Mouse (Mus musculus) left cerebral cortex, postnatal 36 days (tissue): Measurements from ENCODE around the gene Josd2. TPM values are rescaled to one million over a fixed set of nuclear protein-coding genes. Genes with fewer than 3 reads are reported as not detected.

Experiments
- DNase-seq, 2 experiments: peaks; one replicate each; pipeline ENCODE4 v3.0.0; 2021 to 2022; ENCODE audit warnings: low spot score in 2 of 2, mixed read lengths in 1 of 2
- intact Hi-C: fragments of 180-260 bp; cut with DNase I; formaldehyde crosslinking; loops from one replicate; pipeline ENCODE4 v1.15.1; 2025
- total RNA-seq, 2 experiments: library from RNA; stranded (reverse); gene quantifications; 2 replicates each; pipeline ENCODE4 v1.2.3; 2021

Josd2 gene
- total RNA-seq, 2 experiments from 2014 or later = 76.5 to 77.6 TPM

DNA sequence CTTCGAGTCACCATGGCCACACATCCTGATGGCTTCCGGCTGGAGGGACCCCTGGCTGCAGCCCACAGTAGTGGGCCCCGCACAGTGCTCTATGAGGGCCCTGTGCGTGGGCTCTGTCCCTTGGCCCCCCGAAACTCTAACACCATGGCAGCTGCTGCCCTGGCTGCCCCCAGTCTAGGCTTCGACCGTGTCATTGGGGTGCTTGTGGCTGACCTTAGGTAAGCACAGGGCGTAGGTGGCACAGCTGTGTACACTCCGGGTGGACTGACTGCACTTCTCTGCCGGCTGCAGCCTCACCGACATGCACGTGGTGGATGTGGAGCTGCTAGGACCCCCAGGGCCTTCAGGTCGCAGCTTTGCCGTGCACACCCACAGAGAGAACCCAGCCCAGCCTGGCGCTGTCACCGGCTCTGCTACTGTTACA is 880 bp upstream of the Josd2 start:
- intact Hi-C loops = loop anchor here (5.0 kb wide), 1 partner anchor 95 kb away; no protein-coding TSS in a partner anchor
- DNase-seq = peak in 1 of 2 experiments; percentile 20

DNA sequence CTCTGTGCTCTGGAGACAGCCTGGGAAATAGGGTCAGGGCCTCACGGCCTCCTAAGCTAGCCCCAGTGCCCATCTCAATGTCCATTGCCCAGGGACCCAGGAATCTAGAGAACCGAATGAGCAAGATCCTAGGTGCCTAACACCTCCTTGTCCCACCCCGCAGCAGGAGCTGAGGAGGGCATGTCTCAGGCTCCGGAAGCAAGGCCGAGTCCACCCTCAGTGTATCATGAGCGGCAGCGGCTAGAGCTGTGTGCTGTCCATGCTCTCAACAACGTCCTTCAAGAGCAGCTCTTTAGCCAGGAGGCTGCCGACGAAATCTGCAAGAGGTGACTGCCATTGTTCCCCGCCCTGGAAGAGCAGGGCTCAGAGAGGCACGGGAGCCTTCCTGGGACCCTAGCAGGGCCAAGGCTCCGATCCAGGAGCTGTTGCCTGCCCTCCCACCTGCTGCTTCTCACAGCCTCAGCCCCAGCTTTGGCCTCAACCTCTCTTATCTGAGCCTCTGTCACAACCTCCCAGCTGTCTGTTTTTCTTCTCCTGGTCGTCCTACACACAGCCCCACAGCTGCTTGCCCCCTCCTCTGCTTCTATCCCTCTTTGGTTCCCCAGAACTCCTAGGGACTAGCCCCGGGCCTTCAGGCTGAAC is 985 bp downstream of the Josd2 start:
- intact Hi-C loops = loop anchor here (5.0 kb wide), 1 partner anchor 96 kb away; no protein-coding TSS in a partner anchor
- peak in 1 of 2 experiments; percentile 33 for DNase-seq

DNA sequence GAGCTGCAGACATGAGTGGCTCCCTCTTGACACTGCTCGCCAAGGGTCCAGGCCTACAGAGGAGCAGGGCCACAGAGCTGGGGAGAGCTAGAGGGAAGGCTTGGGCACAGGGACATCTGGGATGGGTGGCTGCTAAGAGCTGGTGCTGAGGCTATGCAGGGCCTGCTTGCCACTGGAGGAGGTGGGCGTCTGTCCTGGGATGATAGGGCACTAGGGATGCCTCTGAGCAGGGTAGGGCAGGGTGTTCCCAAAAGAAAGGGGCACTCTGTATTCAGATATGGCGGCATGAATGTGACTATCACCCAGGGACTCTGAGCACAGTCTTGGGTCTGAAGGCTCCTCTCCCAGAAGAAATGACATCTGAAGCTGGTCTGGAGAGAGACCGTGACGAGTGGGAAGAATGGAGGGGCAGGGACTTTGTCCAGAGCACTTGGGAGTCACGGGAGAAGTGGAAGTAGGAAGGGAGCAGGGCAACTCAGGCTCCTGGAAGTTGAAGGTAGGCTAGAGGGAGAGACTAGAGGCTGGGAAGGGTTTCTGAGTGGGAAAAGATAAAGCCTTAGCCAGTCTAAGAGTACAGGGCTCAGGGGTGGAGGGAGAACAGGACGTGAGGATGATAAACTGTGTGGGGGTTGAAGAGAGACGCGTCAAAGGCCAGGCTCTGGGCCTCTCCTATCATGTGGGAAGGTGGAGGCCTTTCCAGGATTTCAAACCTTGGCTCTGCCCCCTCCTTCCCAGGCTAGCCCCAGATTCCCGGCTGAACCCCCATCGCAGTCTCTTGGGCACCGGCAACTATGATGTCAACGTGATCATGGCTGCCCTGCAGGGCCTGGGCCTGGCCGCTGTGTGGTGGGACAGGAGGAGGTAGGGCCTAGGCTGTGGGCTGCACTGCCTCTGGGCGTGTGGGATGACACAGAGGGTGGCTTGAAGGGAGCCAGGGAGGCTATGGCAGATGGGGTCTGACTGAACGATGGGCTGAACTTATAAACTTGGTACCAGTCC is 2.2 kb downstream of the Josd2 start:
- intact Hi-C loops = loop anchor here (5.0 kb wide), 1 partner anchor 98 kb away; no protein-coding TSS in a partner anchor
- DNase-seq = peak in 1 of 2 experiments; percentile 6

DNA sequence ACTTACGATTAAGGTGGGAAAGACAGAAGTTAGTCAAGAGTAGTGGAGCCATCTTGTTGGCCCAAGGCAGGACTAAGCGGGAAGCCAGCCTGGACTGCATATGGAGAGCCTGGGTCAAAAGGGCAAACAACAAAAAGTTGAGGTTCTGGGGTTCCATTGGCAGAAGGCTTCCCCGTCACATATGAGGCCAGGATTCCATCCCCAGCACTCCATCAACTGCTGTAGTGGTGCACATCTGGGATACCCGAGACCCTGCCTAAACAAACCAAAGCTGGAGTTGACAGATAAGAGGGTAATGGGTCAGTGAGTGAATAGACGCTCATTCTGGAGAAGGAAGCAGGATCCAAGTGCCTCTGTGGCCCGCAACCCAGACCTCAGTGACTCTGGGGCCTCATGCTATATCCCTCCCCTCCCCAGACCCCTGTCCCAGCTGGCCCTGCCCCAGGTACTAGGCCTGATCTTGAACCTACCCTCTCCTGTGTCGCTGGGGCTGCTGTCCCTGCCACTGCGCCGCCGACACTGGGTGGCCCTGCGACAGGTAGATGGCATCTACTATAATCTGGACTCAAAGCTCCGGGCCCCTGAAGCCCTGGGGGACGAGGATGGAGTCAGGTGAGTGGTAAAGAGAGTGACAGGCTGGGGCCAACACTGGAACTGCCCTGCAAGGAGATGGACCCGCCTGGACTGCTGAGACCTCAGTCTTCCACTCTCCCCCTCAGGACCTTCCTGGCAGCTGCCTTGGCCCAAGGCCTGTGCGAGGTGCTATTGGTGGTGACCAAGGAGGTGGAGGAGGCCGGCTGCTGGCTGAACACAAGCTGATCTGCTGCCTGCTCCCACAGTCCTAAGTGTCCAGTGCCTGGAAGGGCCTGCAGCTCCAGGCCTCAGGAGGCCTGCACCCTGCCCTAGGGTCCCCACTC is 3.2 kb downstream of the Josd2 start:
- DNase-seq = peak in 1 of 2 experiments; percentile 6

DNA sequence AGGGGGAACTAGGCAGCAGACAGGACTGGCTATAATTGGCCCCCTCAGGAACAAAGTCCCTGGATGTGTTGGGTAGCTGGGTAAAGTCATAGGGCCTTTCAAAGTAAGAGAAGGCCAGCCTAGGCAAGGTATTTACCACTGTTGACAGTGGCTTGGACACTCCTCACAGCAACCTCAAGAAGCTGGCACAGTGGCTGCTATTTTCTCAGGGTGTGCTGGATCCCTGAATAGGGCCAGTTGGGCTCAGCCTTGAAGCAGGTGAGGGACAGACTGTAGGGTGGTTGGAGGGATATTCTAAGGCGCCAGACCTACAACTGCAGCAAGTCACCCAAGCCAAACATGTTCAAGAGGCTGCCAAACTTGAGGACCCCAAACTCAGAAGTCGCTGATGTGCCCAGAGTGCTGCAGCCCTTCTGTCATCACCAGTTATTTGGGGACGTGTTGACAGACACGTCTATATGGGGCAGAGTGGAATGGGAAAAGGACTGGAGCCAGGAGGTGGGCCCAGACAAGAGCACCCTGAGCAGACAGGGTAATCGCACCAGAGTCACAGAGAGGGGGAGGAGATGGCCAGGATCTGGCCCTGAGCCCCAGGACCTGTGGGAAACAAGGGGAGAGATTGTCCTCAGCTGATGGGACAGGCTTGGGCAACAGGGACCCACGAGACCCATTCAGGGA is 4.2 kb downstream of the Josd2 start:
- intact Hi-C loops = no loop called here
- peak in 1 of 2 experiments; percentile 21 for DNase-seq

More for the DNA sequence above, 3.2 kb downstream of the Josd2 start:
- intact Hi-C loops = no loop called here

DNA sequence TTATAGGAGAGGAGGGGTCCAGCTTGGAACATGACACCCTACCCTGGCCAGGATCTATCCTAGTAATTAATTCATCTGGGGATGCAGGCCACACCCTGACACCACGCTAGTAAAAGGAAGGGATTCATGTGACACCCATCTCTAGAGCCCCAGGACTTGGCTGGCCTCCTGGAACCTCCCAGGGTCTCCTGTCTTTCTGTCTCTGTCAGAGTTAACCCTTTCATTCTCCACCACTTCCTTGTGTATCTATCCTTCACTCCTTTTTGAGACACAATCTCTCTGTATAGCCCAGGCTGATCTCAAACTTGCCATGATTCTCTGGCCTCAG is 4.7 kb downstream of the Josd2 start:
- intact Hi-C loops = no loop called here
- DNase-seq = no peak

DNA sequence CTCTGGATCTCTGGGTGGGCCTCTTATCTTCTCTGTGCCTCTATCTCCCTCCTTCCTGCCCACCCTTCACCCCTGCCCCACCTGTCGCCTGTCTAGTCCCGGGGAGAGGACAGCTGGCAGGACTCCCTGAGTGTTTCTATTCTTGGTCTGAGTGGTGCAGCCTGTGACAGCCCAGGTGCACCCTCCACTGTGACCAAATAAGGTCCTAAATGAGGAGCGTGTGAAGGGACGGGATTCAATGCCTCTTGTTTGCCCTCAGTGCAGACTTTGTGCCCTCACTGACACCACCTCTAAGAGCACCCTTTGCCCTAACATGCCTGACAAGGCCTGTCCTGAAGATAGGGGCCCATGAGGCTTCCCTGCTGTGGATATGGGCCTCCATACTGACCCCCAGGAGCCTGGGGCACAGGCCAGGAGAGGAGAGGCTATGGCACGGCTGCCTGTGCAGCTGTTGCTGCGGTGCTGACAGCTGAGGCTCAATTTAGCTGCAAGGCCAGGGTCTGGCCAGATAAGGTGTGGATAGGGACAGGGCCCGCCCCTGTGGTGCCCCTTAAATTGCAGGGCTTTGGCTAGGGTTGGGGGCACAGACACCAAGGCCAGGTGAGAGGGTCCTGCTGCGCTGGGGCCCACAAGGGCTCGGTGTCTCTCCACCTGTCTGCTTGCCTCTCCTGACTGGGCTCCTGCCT is 5.3 kb downstream of the Josd2 start:
- intact Hi-C loops = no loop called here
- DNase-seq = peak in 1 of 2 experiments; percentile 9

DNA sequence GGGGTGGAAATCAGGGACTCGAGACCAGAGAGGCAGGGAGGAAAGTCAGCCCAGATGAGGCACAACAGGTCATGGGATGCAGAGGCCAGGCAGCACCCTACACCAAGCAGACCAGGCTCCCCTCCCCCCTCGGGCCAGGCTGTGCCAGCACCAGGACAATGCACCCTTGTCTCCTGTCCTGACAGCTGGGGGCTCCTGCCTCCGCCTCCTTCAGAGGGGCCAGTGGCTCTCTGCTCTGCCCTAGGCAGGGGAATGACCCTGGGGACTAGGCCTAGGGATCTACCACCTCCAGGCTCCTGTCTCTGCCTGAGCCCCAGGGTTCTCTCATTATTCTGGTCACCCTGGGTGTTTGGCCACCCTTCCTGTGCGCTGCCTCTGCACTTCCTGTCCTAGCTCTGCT is 6.6 kb downstream of the Josd2 start:
- DNase-seq = peak in 1 of 2 experiments; percentile 28

DNA sequence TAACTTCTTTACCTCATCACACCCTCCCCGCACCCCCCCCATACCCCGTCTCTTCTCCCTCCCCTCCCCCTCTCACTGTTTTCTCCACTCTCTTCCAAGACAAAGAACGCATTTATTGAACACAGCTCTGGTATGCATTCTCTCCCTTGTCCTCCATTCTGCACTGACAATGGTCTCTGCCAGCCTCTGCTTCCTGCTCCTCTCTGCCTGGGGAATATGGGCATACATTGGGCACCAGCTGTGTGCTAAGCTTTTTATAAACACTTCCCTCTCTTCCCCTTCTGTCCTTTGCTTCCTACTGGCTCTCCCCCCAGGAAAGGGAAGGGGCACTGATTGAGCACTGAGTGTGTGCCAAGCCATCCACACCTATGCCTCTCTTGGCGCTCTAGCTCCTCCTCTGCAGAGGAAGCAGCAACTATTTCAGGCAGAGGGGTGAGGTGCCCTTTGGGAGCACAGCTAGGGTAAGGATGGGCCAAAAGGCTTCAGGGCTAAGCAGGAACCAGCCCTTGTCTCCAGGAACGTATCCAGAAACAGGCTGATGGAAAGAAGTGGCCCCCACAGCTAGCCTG is 7.3 kb downstream of the Josd2 start:
- DNase-seq = peak in 1 of 2 experiments; percentile 22
- intact Hi-C loops = no loop called here

More for the DNA sequence above, 6.6 kb downstream of the Josd2 start:
- intact Hi-C loops = no loop called here

DNA sequence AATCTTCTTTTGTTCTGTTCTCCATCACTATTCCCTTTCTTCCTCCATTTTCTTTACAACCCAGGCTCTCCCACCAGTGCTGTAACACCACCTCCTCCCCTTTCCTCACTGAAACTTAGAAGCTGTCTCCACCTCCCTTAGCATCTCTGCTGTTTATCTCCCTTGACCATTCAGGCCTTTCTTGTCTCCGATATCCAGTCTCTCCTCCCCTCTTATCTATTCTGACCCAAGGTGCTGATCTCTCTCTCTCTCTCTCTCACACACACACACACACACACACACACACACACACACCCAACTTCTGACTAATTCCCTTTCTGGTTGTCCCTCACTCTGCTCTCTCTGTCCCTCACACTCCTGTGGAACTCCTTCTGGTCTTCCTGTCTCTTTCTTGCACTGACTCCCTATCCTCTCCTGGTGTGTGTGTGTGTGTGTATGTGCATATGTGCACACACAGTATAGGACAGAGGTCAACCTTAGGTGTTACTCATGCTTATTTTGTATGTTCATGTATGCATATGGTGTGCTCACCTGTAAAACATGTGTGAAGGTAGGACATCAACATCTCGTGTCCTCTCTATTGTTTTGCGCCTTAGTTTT is 15.2 kb downstream of the Josd2 start:
- DNase-seq = no peak
- intact Hi-C loops = no loop called here

DNA sequence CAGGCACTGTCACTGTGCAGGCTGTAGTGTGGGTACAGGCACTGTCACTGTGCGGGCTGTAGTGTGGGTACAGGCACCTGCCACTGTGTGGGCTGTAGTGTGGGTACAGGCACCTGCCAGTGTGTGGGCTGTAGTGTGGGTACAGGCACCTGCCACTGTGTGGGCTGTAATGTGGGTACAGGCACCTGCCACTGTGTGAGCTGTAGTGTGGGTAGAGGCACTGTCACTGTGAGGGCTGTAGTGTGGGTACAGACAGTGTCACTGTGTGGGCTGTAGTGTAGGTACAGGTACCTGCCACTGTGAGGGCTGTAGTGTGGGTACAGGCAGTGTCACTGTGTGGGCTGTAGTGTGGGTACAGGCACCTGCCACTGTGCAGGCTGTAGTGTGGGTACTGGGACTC is 16.3 kb downstream of the Josd2 start:
- DNase-seq = peak in 1 of 2 experiments; percentile 2
- intact Hi-C loops = no loop called here

DNA sequence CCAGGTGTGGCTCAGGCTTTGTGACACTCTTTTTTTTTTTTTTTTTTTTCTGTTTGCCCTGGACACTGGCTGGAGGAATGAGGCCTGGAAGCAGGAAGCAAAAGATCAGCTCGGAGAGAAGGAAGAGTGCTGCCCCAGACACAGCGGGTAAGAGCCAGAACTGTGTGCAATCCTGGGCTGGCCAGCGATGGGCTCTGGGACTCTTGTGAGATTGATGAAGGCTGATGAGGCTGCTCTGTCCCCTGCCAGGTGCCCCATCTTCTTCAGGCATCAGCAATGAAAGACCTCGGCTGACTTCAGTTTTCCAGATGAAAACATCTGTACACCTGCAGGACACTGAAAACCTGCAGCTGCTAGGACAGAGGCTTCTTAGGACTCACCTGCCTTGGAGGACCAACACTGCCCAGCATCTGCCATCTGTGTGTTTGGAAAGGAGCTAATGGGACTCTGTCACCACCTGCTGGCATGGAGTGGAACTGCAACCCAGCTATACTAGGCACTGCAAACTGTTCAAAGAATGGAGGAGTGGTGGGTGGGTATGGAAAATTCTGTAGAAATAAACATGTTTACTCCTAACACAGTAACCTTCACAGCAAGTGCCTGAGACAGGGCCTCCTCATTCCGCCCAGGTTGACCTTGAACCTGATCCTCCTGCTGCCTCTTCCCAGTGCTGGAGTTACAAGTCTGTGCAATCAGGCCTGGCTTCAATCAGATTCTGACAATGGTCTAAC is 17.2 kb downstream of the Josd2 start:
- intact Hi-C loops = loop anchor here (1.0 to 5.0 kb wide), 3 partner anchors 88 to 223 kb away; no protein-coding TSS in a partner anchor
- peak; percentile 74 to 80 for DNase-seq

DNA sequence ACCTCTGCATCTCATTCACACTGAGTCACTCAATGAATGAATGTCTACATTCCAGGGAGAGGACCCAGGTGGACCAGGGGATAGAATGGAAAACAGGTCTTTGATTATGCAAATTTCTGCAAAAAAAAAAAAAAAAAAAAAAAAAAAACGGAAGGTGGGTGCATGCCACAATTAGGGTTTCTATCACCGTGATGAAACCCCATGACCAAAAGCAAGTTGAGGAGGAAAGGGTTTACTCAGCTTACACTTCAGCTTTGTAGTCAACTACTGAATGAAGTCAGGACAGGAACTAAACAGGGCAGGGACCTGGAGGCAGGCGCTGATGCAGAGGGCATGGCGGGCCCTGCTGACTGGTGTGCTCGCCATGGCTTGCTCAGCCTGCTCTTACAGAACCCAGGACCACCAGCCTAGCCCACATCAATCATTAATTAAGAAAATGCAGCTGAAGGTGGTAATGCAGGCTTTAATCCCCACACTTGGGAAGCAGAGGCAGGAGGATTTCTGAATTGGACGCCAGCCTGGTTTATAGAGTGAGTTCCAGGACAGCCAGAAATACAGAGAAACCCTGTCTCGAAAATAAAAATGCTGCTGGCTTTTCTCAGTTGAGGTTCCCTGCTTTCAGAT is 17.9 kb downstream of the Josd2 start:
- DNase-seq = peak in 1 of 2 experiments; percentile 4
- intact Hi-C loops = loop anchor here (1.0 to 5.0 kb wide), 3 partner anchors 88 to 223 kb away; no protein-coding TSS in a partner anchor

DNA sequence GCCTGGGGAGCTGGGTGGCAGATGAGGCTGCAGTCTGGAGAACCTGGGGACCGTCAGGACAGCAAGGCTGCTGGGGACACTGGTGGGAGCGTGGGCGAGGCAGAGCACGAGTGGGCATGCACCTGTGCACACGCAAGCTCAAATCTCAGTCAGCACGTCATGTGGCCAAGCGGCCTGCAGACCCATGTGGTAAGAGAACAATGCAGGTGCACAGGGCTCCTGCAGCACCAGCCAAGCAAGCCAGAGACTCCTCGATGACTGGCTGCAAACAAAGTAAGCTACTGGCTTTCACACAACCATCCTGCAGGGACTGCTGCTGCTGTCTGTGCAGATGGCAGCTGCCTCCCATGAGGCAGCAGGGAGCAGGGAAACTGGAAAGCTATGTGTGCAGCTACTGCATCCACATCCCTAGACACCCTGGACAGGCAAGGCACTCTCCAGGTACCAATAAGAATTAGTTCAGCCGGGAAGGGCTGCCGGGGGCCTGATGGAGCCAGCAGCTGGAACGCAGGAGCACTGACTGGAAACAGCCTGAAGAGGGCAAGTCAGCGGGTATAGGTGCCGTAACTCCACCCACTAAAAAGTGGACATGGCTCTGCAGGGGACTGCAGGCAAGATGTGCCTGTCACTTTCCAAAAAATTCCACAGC is 19.3 kb downstream of the Josd2 start:
- peak in 1 of 2 experiments; percentile 31 for DNase-seq
- intact Hi-C loops = loop anchor here (5.0 kb wide), 2 partner anchors 90 to 125 kb away; no protein-coding TSS in a partner anchor

DNA sequence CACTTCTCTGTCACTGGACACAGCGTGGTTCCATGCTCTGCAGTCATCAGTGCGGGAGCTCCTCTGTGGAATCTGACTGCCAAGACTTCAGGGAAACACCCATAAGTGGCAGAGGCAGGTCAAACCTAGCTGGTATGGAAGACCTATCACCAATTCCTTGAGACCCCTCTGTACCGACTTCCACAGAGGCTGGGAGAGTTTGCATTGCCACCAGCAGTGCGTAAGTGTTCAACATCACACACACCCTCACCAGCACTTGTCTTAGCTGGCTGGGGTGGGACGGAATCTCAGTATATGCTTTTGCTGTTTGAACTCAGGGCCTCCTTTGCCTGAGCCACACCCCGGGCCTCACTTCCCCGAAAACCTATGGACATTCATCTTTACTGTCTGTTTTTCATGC is 20.2 kb downstream of the Josd2 start:
- DNase-seq = no peak
- intact Hi-C loops = loop anchor here (5.0 kb wide), 2 partner anchors 91 to 126 kb away; no protein-coding TSS in a partner anchor

DNA sequence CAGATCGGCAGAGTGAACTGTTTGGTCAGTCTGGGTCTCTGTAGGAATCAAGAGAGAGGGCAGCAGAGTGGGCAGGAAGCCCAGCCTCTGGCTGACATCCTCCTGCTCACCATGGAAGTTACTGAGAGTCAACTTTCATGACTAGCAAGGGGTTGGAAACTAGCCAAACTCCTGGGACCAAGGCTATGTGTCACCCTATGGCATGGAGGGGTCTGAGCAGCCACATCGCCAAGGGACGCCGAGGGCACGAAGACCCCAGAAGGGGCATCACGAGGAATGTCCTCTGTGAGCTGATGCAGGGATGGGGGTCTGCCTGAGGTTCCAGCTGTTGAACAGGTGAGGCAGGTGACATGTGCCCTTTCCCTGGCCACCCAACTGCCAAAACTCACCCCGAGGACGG is 20.8 kb downstream of the Josd2 start:
- intact Hi-C loops = loop anchor here (5.0 kb wide), 2 partner anchors 91 to 126 kb away; no protein-coding TSS in a partner anchor
- no peak for DNase-seq
